Mouse (Mus musculus): ENCODE data around the gene Gab3. TPM values are rescaled to one million over a fixed set of nuclear protein-coding genes. Genes with fewer than 3 reads are reported as not detected.

Gab3 gene
- 0.38 and 0.58 TPM in 2 replicates for polyA plus RNA-seq (2012; rRNA removed)

GRCm38 (mm10) chrX:75084774-75085508, at the start of gene Gab3:
Gene Gab3, minus strand, starts transcription at chrX:75085458.
- 12% methylated on average over 9 of the region's 17 CpGs for WGBS
- DNase-seq (ENCODE audit: low read depth, low spot score): no peak

DNA sequence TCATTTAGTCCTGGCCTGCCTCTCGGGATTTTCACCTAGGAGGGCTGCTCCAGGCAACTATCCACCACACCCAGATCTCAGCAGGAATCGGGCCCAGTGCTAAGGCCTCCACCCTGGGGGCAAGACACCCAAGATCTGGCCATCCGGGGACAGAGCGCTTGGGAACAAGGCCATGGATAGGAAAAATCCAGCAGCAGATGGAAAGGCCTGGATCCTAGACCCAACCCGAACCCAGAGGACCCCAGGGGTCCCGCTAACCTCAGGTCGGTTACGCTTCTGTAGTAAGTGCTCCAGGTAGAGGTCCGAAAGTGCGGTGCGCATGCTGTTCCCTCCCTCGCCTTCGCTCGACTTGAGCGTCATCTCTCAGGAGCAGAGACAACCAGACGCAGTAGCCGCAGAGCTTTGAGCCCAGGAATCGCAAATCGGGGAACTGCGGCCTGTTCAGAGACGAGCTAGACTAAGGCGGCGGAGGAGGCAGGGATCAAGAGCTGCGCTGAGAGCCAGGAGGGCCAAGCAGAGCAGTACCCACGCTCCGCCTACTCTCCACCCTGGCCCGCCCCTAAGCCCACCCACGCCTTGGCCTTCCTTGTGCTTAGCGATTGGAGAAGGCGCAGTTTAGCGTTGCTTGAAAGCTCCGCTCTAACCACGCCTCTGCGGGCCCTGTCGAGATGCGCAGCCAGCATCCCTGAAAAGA, 45.4 kb upstream of the Gab3 start, which contains the start of gene Mpp1:
Gene Mpp1, minus strand, starts transcription at position 550 of the 694 bp plus-strand sequence.
- peak; percentile 39 for DNase-seq (ENCODE audit: low read depth, low spot score)
- 30% methylated on average over 36 of the region's 36 CpGs for WGBS

GRCm38 (mm10) chrX:75129474-75129873, 44.2 kb upstream of the Gab3 start:
- WGBS: 70% methylated on average over 2 of the region's 2 CpGs
- DNase-seq (ENCODE audit: low read depth, low spot score): no peak

GRCm38 (mm10) chrX:75128333-75128980, 43.2 kb upstream of the Gab3 start:
- no peak for DNase-seq (ENCODE audit: low read depth, low spot score)

DNA sequence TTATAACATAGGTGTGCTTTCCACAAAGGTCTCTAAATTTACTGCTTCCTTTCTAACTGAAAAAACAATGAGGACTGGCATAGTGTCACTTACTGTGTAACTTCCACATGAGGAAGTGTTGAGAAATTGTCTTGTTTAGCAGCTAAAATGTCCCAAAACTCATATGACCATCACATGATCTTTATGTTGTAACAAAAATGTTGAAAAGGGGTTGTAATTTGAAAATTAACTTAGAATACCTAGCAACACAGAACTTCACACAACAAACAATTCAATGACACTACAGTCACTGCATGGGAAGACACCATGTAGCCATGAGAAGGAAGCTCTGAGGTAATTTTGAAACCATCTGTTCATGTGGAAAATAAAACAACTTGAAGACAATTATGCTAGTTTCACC, 41.6 kb upstream of the Gab3 start:
- no peak for DNase-seq (ENCODE audit: low read depth, low spot score)

GRCm38 (mm10) chrX:75125606-75126005, 40.3 kb upstream of the Gab3 start:
- 70% methylated on average over 3 of the region's 3 CpGs for WGBS
- no peak for DNase-seq (ENCODE audit: low read depth, low spot score)

DNA sequence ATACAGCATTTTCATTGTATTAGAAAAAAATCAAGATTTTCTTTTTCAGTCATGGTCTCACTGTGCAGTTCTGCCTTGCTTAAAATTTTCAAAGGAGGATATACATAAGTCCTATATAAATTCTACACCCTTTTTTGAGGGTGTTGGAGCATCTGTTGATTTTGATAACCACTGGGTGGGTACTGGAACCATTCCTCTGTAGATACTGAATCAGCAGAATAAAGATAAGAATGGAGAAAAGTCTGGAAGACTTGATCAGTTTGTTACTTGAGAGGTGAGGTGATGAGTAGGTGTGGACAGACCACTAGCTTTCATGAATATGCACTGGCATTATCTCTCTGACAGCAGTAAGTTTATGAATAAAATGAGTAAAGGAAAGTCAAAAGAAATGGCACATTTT, 30.3 kb upstream of the Gab3 start:
- no peak for DNase-seq (ENCODE audit: low read depth, low spot score)

DNA sequence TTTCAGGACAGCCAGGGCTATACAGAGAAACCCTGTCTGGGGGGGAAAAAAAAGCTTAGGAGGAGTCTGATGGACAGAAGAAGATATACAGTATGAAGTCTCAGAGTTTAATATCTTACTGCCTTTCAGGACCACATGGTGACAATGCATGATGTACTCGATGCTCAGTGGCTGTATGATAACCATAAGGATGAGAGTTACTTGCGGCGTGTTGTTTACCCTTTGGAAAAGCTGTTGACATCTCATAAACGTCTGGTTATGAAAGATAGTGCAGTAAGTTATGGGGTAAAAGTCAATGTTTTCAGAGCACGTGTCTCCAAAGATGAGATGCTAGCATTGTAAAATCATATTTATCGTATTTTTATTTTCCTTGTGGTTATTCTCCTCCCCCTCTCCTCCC, 17.0 kb upstream of the Gab3 start:
- 86% methylated on average over 6 of the region's 6 CpGs for WGBS
- no peak for DNase-seq (ENCODE audit: low read depth, low spot score)

DNA sequence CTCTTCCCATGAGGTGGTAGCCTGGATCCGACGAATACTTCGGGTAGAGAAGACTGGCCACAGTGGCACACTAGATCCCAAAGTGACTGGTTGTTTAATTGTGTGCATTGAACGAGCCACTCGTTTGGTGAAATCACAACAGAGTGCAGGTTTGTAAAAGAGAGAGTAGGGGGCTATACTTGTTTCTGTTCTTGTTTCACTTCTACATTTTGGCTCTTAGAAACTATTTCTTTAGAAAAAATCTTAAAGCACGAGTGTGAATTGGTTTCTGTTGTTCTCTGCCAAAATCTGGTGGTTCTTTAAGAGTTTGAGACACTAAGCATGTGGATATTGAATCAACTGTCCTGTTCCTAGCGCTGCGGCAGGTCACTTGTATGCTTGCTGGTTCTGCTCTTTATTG, 13.5 kb upstream of the Gab3 start:
- no peak for DNase-seq (ENCODE audit: low read depth, low spot score)
- WGBS: 86% methylated on average over 8 of the region's 8 CpGs

DNA sequence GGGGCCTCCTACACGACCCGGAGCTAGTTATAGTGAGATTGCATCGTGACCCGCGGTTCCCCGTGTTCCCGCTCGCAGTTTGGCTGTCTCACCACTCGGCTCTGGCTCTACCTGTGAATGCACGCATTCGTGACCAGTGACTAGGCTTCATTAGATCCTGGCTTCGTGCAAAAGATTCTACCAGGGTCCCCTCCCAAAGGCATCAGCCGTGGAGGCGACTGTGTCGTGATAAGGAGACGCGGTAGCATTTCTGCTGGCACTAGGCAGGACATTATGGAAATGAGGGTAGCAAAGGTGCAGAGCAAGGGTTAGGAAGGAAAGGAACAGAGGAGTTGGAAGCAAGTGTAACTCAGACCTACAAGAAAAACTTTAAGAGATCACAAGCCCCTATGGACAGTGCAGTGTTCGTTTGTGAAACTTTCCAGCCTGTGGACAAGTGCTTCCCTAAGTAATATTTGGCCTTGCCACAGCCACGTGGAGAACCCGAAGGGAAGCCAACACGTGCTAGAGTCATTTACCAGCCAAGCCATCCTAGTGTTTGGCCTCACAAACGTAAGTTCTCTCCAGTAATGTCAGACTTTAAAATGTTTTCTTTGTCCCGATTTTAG, 11.0 kb upstream of the Gab3 start:
- no peak for DNase-seq (ENCODE audit: low read depth, low spot score)
- 12% methylated on average over 23 of the region's 23 CpGs for WGBS

- DNase-seq (ENCODE audit: low read depth, low spot score): peak; percentile 58
- 13% methylated on average over 29 of the region's 29 CpGs for WGBS
These were observed 10.3 kb upstream of the Gab3 start, which contains the start of gene Dkc1 for GRCm38 (mm10) chrX:75095369-75096162. Gene Dkc1, plus strand, starts transcription at chrX:75095854.

DNA sequence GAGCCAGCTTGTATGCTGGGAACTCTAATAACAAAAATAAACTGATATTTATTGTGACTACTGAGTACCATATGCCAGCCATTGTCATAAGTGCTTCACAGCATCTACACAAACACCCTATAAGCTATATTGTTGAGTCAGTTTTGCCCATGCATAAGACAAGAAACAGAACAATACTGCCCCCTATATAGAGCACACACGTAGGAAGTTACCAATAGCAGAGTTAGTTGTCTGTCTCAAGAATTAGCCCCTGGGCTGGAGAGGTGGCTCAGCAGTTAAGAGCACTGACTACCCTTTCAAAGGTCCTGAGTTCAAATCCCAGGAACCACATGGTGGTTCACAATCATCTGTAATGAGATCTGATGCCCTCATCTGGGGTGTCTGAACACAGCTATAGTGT, 396 bp upstream of the Gab3 start:
- DNase-seq (ENCODE audit: low read depth, low spot score): no peak
- WGBS: 17% methylated on average over 1 of the region's 1 CpGs

DNA sequence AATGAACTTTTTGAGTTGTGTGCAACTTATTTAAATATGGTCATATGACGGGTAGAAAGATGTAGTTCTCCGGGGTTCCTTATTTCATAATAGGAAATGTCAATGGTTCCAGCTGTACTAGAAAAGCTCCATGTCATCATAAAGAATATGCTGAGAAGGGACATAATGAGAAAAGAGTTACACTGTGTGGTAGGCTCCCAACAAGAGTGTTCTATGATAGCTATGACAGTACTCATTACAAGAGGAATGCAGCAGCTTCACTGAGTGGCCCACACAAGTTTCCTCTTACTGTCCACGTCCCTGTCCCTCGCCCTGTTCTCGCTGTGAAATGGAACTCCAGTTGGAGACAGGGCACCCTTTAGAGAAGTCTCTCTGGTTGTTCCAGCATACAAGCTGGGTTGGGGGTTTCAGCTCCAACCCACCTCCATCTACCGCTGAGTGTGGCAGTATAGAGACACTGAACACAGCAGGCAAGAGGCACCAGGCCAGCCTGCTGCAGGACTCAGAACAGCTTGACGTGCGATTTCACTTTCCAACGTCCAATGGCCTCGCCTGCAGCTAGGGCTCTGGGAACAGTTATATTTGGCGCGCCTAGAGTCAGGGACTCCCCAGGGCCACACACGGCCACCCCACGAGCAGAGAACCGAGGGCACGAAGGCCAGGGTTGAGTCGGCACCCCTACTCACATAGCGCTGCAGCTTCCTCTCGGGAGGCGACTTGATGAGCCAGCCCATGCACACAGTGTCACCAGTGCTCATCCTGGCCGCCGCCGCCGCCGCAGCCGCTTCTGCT, 1.1 kb downstream of the Gab3 start:
- no peak for DNase-seq (ENCODE audit: low read depth, low spot score)

DNA sequence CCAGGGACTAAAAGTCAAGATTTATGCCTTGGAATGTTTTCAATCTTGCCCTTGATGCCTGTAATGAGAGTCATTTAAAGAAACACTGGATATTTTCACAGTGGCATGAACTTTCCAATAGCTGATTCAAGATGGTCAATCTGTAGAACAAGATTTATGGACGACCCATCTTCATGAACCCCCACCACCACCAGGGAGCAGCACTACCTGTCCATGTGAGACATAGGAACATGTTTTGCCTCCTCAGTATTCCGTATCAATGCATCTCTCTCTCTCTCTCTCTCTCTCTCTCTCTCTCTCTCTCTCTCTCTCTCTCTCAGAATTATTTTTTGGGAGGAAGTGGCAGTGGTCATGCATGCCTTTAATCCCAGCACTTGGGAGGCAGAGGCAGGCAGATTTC, 2.9 kb downstream of the Gab3 start:
- WGBS: 62% methylated on average over 2 of the region's 2 CpGs
- DNase-seq (ENCODE audit: low read depth, low spot score): no peak

More for the DNA sequence above, 1.1 kb downstream of the Gab3 start:
- 19% methylated on average over 20 of the region's 26 CpGs for WGBS

DNA sequence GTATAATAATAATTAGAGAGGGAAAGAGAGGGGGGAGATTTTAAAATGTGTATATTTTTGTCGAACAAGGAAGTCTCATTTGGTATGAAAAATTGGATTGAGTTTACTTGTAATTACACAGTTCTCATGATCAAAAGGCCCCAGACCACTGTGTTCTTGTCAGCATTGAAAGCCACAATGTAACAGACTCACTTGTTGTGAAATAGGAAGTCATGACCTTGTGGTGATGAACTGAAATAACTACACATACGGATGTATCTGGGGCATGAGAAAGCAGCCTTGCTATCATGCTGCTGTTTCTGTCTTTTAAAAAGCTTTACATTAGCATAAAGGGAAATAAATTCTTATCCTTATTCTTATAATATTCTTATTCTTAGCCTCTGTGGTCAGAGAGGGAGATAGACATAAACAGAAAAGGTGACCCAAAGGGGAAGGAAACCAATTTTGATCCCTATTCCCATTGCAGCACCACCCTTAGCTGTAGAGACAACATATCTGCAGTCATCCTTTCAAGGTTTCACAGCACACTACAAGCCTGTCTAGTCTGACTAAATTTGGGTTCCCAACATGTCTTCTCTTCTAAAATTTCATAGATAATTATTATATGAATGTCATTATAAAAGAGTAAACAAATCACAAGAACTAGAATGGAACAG, 29.0 kb downstream of the Gab3 start:
- DNase-seq (ENCODE audit: low read depth, low spot score): no peak
- WGBS: 80% methylated on average over 2 of the region's 2 CpGs

DNA sequence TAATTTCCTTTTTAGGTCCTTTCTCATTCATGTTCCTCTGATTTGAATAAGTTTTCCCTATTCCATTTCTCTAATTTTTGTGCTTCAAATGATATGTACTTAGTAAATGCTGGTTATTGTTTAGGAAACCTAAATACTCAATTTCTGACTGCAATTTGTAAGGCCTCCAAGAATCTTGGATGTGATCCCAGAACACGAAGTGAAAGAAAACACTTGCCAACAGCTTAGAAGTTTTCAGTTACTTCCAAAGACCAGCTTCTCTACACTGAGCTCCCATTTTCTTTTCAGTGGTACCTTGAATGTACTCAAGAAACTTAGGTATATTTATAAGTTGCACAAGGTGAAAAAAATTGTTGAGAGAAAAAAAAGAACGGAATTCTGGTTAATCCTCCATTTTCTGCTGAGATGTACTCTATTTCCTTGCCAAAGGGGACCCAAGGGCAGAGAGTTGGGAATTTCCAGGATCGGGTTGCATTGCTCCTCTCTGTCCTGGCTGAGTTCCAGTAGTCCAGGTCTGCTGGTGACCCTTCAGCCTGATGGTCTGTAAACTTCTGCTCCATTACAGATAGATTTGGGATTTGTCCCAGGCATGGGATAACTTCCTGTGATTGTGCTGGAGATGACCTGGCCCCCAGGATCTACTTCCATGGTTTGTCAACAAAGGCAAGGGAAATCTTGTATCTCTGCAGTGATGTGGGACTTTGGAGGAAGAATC, 38.2 kb downstream of the Gab3 start:
- no peak for DNase-seq (ENCODE audit: low read depth, low spot score)
- WGBS: 34% methylated on average over 3 of the region's 3 CpGs

DNA sequence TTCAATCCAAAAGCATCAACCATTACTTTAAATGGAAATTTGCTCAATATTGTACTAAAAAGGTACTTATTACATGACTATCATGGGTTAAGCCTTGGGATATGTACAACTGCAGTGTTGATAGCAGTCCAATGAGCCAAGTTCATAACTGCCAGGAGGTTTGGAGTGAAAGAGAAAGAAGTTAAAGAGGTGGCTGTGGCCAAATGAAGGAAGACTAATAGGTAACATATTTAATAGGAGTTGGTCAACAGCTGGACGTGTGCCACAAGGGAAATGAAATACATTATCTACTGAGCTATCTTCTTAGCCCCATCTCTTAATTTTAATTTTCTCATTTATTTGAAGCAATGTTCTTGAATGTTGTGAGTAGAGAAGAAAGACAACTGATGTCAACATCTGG, 39.3 kb downstream of the Gab3 start:
- WGBS: 70% methylated on average over 1 of the region's 1 CpGs
- no peak for DNase-seq (ENCODE audit: low read depth, low spot score)

DNA sequence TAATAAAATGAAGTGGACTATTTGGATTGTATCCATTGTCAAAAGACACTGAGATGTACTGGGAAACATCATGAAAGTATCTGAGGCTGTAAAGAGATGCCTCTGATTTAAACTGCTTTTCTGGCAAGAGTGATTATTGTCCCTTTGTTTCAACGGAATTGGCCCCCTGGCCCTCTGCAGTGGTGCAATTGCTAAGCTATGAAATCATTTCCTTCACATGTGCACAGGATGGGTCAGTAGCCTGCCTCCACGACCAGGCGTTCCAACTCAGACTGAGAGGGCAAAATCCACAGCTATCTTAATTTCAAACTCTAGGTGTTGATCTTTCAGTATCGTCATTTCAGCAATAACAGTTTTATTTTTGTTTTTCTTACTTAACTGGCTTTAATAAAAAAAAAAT, 40.7 kb downstream of the Gab3 start:
- WGBS: 26% methylated on average over 4 of the region's 4 CpGs
- no peak for DNase-seq (ENCODE audit: low read depth, low spot score)
